Mouse (Mus musculus) lung, embryonic 14.5 days (tissue): ENCODE data around the gene Map1s. TPM values are rescaled to one million over a fixed set of nuclear protein-coding genes. Genes with fewer than 3 reads are reported as not detected.

Experiments
- ATAC-seq: fragments of 200-750 bp; cut with Nextera tagmentation; 2 replicates; pipeline ENCODE4 v1.8.0; 2017; ENCODE audit warnings: mild to moderate bottlenecking, moderate TSS enrichment, moderate library complexity; ENCODE audit not compliant: insufficient read depth
- DNase-seq: peaks from one replicate; pipeline ENCODE4 v3.0.0-alpha.2; 2015
- H3K27ac ChIP-seq: fragments of 300-500 bp; sonication (generic); 2 replicates; pipeline ENCODE4 v1.5.1; 2014; ENCODE audit warnings: low read depth, mild to moderate bottlenecking, moderate library complexity
- H3K27me3 ChIP-seq: fragments of 300-500 bp; sonication (generic); 2 replicates; pipeline ENCODE4 v1.6.1; 2014; ENCODE audit warnings: low read length, control low read depth; ENCODE audit not compliant: insufficient read depth
- H3K36me3 ChIP-seq: fragments of 300-500 bp; sonication (generic); 2 replicates; pipeline ENCODE4 v1.6.1; 2014; ENCODE audit warnings: control low read depth; ENCODE audit not compliant: insufficient read depth
- H3K4me1 ChIP-seq: fragments of 300-500 bp; sonication (generic); 2 replicates; pipeline ENCODE4 v1.6.1; 2014; ENCODE audit warnings: antibody characterized with exemption, control low read depth; ENCODE audit not compliant: insufficient read depth
- H3K4me2 ChIP-seq: fragments of 300-500 bp; sonication (generic); 2 replicates; pipeline ENCODE4 v1.6.1; 2014; ENCODE audit warnings: mild to moderate bottlenecking
- H3K4me3 ChIP-seq: fragments of 300-500 bp; sonication (generic); 2 replicates; pipeline ENCODE4 v1.5.1; 2014; ENCODE audit warnings: low read depth, low read length
- H3K9ac ChIP-seq: fragments of 300-500 bp; sonication (generic); 2 replicates; pipeline ENCODE4 v1.6.1; 2014
- H3K9me3 ChIP-seq: fragments of 300-500 bp; sonication (generic); 2 replicates; pipeline ENCODE4 v1.6.1; 2016; ENCODE audit warnings: low read depth, low read length, control low read depth
- CTCF ChIP-seq: IDR thresholded peaks from 2 replicates; pipeline ENCODE4 v1.5.1; 2016; ENCODE audit warnings: antibody characterized with exemption, low read depth
- WGBS: fragments of 180-500 bp; shearing (Covaris S2); extraction: QIAGEN DNeasy Blood & Tissue Kit; methylation state at CpG from one replicate; pipeline ENCODE4 v1.1.7; 2014; 5-methylcytosine and 5-hydroxymethylcytosine counted together
- polyA plus RNA-seq: library from polyadenylated mRNA; unstranded; fragments of >200 nt; fragmentation: Nextera tagmentation; extraction: Ambion mirVana; gene quantifications from 2 replicates; pipeline ENCODE4 v1.2.1, GENCODE M21; 2014

Gene Map1s
- polyA plus RNA-seq, 1 experiment from 2014 or later: 54.4 TPM

DNA sequence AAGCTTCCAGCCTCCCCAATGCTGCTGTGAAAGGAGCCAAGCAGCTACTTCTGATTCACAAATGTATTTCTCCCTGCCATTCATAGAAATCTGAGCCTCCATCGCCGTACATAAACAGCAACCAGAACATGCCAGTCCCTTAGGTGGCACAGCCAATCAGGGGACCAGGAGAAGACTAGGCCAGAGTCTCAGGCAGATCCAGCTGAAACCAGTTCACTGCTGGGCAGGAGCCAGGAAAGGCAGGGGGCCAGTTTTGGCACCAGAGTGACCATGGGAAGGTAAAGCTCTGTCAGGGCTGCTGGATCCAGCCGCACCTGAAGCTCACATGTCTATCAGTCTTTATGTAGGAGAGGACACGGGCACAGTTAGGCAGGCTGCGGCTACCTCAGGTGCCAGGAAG, 15.1 kb upstream of the Map1s start:
- WGBS: 90% methylated on average over 5 of the region's 5 CpGs
- H3K27me3 ChIP-seq: peaks cover 32% of the 10 kb centered on the region
- H3K4me2 ChIP-seq: no peak overlapping the region

DNA sequence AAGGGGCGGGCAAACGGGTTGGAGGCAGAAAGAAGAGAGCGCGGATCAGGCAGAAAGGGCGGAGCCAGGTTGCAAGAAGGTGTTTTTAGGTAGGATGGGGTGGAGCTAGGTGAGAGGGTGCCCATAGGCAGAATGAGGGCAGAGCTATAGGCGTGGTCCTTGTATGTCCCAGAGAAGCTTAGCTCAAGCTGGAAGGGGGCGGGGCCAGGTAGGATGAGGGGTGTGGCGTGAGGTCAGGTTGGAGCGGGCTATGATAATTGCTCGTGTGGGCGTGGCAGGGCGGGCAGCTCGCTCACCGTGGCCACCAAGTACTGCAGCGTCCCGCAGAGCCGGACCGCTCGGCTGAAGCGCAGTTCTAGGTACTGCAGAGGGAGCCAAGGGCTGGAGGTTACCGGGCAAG, 14.4 kb upstream of the Map1s start:
- peaks cover 32% of the 10 kb centered on the region for H3K27me3 ChIP-seq
- no peak overlapping the region for H3K9ac ChIP-seq
- no peak overlapping the region for H3K27ac ChIP-seq
- H3K4me3 ChIP-seq: no peak overlapping the region
- no peaks in the 10 kb centered on the region for H3K4me1 ChIP-seq
- DNase-seq (peak; percentile 54), ATAC-seq (0 out of 2 replicates have a peak, but pooled peaks have one; percentile 9)
- TF ChIP-seq CTCF: no peak
- no peaks in the 10 kb centered on the region for H3K9me3 ChIP-seq
- H3K4me2 ChIP-seq: peak overlapping the region; percentile 49
- peaks cover 30% of the 10 kb centered on the region for H3K36me3 ChIP-seq
- WGBS: 8% methylated on average over 21 of the region's 21 CpGs

More for the DNA sequence above, 15.1 kb upstream of the Map1s start:
- TF ChIP-seq CTCF: no peak
- Histone ChIP-seq H3K9ac (no peak overlapping the region), H3K4me1 (no peaks in the 10 kb centered on the region), H3K36me3 (peaks cover 23% of the 10 kb centered on the region), H3K27ac (no peak overlapping the region), H3K4me3 (no peak overlapping the region), H3K9me3 (no peaks in the 10 kb centered on the region)
- ATAC-seq (no peak), DNase-seq (no peak)

DNA sequence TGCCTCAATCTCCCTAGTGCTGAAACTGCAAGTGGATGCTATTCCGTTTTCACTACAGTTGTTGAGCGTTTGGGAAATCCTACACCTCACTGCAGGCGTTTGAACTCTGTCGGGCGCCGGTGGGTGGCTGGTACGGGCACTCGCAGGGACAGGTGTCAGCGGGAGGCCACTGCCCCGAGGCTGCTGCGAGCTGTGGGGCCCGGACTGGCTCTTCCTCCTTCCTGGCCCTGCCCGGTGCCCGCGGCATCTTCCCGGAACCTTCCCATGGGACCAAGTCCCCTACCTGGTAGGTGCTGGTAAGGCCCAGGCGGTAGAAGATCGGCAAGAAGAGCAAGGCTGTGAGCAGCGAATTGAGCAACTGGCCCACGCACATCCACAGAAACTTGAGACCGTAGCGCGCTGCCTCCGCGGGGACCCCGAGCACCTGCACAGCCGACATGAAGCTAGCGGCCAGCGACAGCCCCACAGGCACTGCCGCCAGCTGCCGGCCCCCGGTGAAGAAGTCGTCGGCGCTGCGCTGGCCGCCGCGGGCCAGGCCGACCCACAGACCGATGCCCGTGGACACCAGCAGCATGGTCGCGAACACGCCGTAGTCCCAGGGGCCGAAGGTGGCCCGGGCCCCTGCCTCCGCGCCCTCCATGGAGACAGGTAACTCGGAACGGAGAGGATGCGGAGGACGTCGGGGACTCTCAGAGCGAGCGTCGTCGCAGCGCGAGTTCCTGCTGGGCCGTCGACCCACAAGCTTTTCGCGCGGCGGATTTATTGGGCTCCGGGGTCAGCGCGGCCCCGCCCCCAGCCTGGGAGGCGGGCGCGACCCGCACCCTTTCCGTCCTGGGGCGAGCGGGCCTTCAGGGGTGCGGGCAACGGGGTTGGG, 13.5 kb upstream of the Map1s start, which contains the start of gene Slc5a5:
Slc5a5 (minus strand) TSS at position 736 of the 874 bp plus-strand sequence.
- Histone ChIP-seq H3K4me3 (peak within 1 kb of the TSS; percentile 25), H3K36me3 (peaks cover 32% of the 10 kb centered on the region), H3K4me2 (peak within 1 kb of the TSS; percentile 49), H3K27ac (no peak within 1 kb of the TSS), H3K4me1 (no peaks in the 10 kb centered on the region), H3K9me3 (no peaks in the 10 kb centered on the region), H3K9ac (peak within 1 kb of the TSS; percentile 15; the same call in 1 of the 2 replicates), H3K27me3 (peaks cover 32% of the 10 kb centered on the region)
- 3% methylated on average over 80 of the region's 80 CpGs for WGBS
- DNase-seq (peak; percentile 38), ATAC-seq (no peak)
- TF ChIP-seq CTCF: no peak

DNA sequence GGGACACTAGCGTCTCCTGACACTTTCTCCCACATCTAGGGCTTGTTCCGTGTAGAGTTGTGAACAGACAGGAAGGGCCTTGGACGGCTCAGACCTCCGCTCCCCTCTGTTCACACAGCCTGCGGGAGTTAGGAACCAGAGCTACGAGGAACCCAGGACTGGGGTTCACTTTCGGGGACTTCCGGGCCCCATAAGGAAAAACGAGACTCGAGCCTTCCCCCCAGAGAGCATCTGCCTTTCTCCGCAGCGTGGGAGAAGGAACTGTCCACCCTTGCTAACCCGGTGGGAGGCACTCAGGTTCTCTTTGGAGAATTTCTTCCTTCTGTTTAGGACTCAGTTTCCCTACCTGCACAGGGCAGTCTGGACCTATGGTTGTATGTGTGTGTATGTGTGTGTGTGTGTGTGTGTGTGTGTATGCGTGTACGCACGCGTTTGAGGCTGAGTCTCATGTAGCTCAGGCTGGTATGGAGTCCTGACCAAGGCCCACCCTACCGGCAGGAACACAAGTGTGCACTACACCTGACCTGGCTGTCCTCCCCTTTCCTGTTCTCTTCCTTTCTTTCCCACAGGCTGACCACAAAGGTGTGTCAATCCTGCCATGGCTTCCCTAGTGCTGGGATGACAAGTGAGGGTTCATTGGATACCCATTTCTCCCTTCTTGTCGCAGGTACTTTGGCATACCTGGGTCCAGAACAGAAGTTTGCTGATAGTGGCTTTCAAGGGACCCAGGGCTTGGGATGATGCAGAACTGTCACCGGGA, 12.7 kb upstream of the Map1s start:
- peaks cover 32% of the 10 kb centered on the region for H3K27me3 ChIP-seq
- no peak for ATAC-seq
- peak; percentile 30 for DNase-seq

DNA sequence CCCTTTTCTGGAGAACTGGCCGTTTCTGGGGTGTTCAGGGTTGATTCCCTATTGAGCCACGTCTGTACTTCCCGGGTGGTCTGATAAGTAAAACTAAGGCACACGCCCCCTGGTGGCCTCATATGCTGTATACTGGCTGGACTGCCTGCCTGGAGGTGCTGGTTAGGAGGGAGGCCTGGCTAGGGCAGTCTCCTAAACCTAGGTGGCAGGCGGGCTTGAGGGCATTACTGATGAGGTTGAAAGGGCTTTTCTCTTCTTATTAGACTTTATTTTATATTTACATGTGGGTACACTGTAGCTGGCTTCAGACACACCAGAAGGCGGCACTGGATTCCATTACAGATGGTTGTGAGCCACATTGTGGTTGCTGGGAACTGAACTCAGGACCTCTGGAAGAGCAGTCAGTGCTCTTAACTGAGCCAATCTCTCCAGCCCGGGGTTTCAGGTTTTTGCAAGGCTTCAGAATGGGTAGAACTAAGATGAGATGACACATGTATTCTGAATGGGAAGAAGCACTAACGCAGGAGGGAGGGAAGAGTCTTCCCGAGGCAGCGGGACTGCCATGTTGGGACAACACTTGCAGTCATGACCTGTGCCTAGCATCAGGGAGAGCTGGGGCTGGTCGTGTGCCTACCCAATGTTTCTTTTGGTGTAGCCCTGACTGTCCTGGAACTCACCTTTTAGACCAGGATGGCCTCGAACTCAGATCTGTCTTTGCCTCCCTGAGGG, 11.9 kb upstream of the Map1s start:
- peaks cover 32% of the 10 kb centered on the region for H3K36me3 ChIP-seq
- H3K4me1 ChIP-seq: no peaks in the 10 kb centered on the region
- H3K4me2 ChIP-seq: no peak overlapping the region
- no peaks in the 10 kb centered on the region for H3K9me3 ChIP-seq
- 27% methylated on average over 12 of the region's 12 CpGs for WGBS
- ATAC-seq (peak; percentile 44), DNase-seq (peak; percentile 96)
- no peak overlapping the region for H3K27ac ChIP-seq
- no peak overlapping the region for H3K9ac ChIP-seq
- TF ChIP-seq CTCF: peak; percentile 85
- peaks cover 32% of the 10 kb centered on the region for H3K27me3 ChIP-seq
- H3K4me3 ChIP-seq: no peak overlapping the region

More for the DNA sequence above, 12.7 kb upstream of the Map1s start:
- Histone ChIP-seq H3K4me2 (peak overlapping the region; percentile 49), H3K4me3 (peak overlapping the region; percentile 25), H3K36me3 (peaks cover 32% of the 10 kb centered on the region), H3K9ac (peak overlapping the region; percentile 15; the same call in 1 of the 2 replicates), H3K27ac (no peak overlapping the region), H3K4me1 (no peaks in the 10 kb centered on the region), H3K9me3 (no peaks in the 10 kb centered on the region)
- no peak for TF ChIP-seq CTCF
- 25% methylated on average over 20 of the region's 20 CpGs for WGBS

DNA sequence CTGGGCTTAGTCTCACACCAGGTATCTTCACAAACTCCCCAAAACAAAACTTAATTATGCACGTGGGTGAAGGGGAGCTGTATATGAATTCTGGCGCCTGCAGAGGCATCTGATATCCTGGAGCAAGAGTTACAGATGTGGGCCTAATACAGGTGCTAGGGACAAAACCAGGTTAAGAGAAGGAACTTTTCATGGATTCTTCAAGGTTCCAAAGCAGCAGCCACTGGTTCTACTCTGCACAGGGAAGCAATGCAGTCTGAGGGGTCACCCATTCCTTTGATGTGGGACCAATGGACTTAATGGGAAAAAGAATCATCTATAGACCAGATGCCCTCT, 11.4 kb upstream of the Map1s start:
- WGBS: 64% methylated on average over 2 of the region's 2 CpGs
- no peak for ATAC-seq
- H3K9ac ChIP-seq: no peak overlapping the region

More for the DNA sequence above, 11.4 kb upstream of the Map1s start:
- no peak overlapping the region for H3K4me2 ChIP-seq
- H3K27me3 ChIP-seq: peaks cover 32% of the 10 kb centered on the region
- H3K27ac ChIP-seq: no peak overlapping the region
- H3K4me1 ChIP-seq: no peaks in the 10 kb centered on the region
- H3K9me3 ChIP-seq: no peaks in the 10 kb centered on the region
- no peak overlapping the region for H3K4me3 ChIP-seq
- TF ChIP-seq CTCF: no peak
- peaks cover 32% of the 10 kb centered on the region for H3K36me3 ChIP-seq
- no peak for DNase-seq
